Mouse (Mus musculus) cerebellum, adult 9-11 months (tissue): ENCODE results near the gene Adgrv1.

Experiments
- DNase-seq: peaks from one replicate; pipeline ENCODE4 v3.0.0; 2022

Adgrv1 gene

GRCm38 (mm10) chr13:81610349-81610748, 22.6 kb downstream of the Adgrv1 start:
- no peak for DNase-seq

GRCm38 (mm10) chr13:81606991-81607390, 26.0 kb downstream of the Adgrv1 start:
- no peak for DNase-seq

GRCm38 (mm10) chr13:81596910-81597607, 35.9 kb downstream of the Adgrv1 start:
- no peak for DNase-seq

GRCm38 (mm10) chr13:81578692-81579091, 54.3 kb downstream of the Adgrv1 start:
- no peak for DNase-seq

DNA sequence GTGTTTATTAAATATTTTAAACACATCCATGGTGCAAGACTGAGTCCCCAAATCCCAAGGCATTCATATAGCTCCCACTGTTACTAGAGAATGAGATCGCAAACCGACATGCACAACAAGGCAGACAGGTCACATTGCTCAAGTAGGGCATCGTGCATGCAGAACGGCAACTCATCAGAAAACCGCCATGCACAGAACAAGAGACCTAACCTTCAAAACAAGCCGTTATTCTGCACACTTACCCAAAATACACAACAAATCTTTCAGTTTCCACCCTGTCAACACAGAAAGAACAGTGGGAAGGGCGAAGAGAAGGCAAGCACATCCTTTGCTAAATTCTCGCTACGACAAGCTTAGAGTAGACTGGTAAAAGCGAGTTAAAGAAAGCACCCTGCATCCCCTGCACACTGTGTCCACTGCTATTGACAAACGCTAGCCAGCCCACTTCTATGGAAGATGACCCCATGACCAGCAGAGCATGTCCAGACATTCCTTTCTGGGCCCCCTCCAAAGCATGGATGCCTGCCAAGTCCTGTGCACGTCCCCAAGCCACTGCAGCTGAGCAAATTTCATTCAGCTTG, 62.6 kb downstream of the Adgrv1 start:
- DNase-seq: no peak

GRCm38 (mm10) chr13:81550024-81550423, 82.9 kb downstream of the Adgrv1 start:
- DNase-seq: no peak

DNA sequence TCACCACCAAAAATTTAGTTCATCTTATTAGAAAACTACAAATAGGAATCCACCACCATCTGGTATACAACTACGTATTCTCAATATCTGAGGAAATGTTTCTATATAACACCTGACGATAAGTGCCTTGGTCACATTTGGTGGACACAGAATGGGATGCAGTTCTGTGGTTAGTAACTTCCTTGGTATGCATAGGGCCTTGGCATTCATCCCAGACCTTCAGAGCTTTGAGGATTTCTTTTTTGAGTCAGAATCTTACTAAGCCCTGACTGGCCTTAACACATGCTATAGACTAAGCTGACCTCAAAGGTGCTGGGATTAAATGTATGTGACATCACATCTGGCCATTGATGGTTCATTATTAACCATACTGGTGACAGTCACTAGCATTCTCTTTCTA, 98.0 kb downstream of the Adgrv1 start:
- no peak for DNase-seq

GRCm38 (mm10) chr13:81526687-81527086, 106.3 kb downstream of the Adgrv1 start:
- DNase-seq: no peak

DNA sequence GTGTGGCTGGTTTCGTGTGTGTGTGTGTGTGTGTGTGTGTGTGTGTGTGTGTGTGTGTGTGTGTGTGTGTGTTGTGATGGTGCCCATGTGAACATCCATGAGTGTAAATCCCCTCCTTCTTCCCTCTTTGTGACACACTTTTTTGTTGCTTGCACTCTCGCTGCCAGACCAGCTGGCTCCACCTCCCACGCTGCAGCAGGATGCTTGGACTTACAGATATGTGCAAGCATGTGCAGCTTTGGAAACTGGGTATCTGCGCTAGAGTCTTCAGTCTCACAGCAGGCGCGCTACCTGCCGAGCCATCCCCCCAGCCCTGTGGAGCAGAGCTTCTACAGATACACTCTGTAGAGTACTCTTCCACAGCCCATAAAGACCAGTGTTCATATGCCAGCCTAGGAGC, 122.8 kb downstream of the Adgrv1 start:
- DNase-seq: no peak

- no peak for DNase-seq
Measured at GRCm38 (mm10) chr13:81497035-81497434, 135.9 kb downstream of the Adgrv1 start.

- no peak for DNase-seq
Measured at GRCm38 (mm10) chr13:81491971-81492370, 141.0 kb downstream of the Adgrv1 start.

DNA sequence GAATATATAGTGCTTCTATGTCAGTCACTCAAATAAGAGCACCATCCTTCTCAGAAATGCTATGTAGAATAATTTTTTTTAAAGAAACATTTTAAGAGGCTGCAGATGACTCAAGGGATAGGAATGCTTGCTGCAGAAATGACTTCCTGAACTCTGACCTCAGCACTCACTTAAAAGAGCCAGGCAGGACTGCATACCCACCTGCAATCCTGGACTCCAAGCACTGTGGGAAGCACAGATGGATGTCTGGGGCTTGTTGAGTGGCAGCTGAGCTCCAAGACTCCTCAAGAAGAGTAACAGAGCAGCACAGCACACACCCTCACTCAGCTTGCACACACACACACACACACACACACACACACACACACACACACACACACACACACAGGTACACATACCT, 146.0 kb downstream of the Adgrv1 start:
- DNase-seq: no peak

- DNase-seq: no peak
Measured at GRCm38 (mm10) chr13:81473750-81474149, 159.2 kb downstream of the Adgrv1 start.

DNA sequence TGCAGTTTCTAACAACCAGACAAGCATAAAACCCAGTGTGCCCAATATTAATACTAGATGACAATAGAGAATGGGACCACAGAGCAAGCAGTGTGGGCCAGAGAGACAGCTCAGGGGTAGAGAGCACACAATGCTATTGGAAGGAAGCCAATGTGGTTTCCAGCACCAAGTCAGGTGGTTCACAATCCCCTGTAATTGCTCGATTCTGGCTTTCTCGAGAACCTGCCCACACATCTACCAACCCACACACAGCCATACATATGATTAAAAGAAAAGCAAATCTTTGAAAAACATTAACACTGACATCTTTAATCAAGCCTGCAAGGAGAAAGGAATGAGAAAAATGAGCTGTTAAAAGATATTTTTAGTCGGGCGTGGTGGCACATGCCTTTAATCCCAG, 166.3 kb downstream of the Adgrv1 start:
- DNase-seq: no peak

DNA sequence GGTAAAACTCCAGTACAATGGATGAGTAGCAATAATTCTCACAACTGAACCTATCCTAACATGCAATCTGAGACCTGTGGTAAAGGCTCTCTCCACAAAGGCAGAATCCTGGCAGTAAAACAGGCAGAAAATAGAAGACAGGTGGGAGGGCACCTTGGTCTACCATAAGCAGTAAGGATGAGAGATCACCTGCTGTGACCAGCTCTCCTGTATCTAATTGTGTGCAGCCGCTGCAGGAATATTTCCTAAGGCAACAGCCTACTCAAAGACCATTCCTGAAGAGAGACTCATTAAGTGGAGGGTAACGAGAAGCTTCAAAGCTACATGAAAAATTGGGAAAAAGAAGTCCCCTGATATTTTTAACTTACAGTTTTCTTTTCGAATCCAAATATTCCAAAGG, 167.2 kb downstream of the Adgrv1 start:
- no peak for DNase-seq

- no peak for DNase-seq
Measured at GRCm38 (mm10) chr13:81449630-81450029, 183.3 kb downstream of the Adgrv1 start.

GRCm38 (mm10) chr13:81449198-81449597, 183.8 kb downstream of the Adgrv1 start:
- no peak for DNase-seq

DNA sequence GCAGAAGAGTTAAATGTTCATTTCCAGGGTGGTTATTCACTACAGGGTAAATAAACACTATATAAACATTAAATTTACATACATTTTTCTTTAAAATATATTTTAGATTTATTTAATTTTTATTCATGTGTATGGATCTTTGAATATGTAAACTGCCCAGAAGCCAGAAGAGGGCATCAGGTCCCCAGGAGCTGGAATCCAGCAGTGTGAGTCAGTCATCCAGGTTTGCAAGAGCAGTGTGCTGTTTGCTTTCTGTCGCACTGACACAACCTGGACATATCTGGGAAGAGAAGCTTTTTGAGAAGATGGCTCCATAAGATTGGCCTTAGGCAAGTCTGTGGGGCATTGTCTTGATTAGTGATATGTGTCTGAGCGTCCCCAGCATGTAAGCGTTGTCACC, 191.5 kb downstream of the Adgrv1 start:
- no peak for DNase-seq

GRCm38 (mm10) chr13:81439390-81440025, 193.4 kb downstream of the Adgrv1 start:
- DNase-seq: peak; percentile 50

DNA sequence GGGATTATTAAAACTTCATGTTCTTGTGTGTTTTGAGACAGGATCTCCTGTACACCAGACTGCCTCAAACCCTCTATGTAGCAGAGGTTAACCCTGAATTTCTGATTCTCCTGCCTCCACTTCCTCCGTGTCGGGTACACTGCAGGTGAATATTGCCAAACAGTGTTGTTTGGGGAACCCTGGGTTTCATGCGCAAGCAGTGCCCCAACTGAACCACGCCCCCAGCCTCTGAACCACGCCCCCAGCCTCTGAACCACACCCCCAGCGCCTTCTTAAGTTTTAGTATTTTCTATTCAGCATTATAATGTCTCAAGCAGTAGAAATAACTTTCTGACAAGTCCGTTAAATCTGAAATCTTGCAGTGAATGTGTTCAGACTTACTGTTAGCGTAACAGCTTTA, 195.9 kb downstream of the Adgrv1 start:
- no peak for DNase-seq

GRCm38 (mm10) chr13:81426896-81427755, 205.8 kb downstream of the Adgrv1 start:
- peak; percentile 23 for DNase-seq

GRCm38 (mm10) chr13:81425111-81425510, 207.8 kb downstream of the Adgrv1 start:
- no peak for DNase-seq

DNA sequence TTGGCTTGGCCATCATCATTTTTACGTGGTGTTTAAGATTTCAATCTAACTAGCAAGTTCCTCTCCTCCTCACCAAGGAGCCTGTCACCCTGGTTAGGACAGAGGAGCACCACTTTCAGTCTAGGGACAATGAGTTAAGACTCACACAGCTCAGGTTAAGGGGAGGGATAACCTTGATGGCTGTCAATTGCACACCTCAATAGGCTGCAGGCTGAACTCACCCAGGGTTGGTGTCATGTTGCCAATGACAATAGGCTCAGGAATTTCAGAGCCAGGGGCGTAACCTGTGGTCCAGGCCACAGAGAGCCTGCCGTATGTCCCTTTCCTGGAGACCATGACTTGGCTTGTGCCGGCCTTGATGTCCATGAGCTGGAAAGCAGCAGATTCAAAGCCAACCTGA, 209.0 kb downstream of the Adgrv1 start:
- DNase-seq: no peak
